Mouse (Mus musculus) testis, postnatal 14 days (tissue): ENCODE results near the gene Spata18.

Experiments
- DNase-seq: peaks from one replicate; pipeline ENCODE4 v3.0.0; 2021; ENCODE audit warnings: low spot score

Gene Spata18

GRCm38 (mm10) chr5:73666695-73667094 is 15.5 kb downstream of the Spata18 start:
- DNase-seq = no peak

GRCm38 (mm10) chr5:73667877-73668276 is 16.7 kb downstream of the Spata18 start:
- DNase-seq = no peak

GRCm38 (mm10) chr5:73669386-73669785 is 18.2 kb downstream of the Spata18 start:
- DNase-seq = no peak

- no peak for DNase-seq
Measured at GRCm38 (mm10) chr5:73675604-73676003, 24.4 kb downstream of the Spata18 start.

GRCm38 (mm10) chr5:73676626-73677025 is 25.4 kb downstream of the Spata18 start:
- no peak for DNase-seq

GRCm38 (mm10) chr5:73683221-73683620 is 32.0 kb downstream of the Spata18 start:
- no peak for DNase-seq

GRCm38 (mm10) chr5:73683706-73684409 is 32.7 kb downstream of the Spata18 start:
- no peak for DNase-seq

GRCm38 (mm10) chr5:73686149-73686548 is 35.0 kb downstream of the Spata18 start:
- DNase-seq = no peak

- no peak for DNase-seq
Measured at GRCm38 (mm10) chr5:73688576-73688975, 37.4 kb downstream of the Spata18 start.

- no peak for DNase-seq
Measured at GRCm38 (mm10) chr5:73690146-73690545, 39.0 kb downstream of the Spata18 start.

- no peak for DNase-seq
Measured at GRCm38 (mm10) chr5:73691723-73692520, 40.7 kb downstream of the Spata18 start.

- DNase-seq = no peak
Measured at GRCm38 (mm10) chr5:73693778-73694177, 42.6 kb downstream of the Spata18 start.

- no peak for DNase-seq
Measured at GRCm38 (mm10) chr5:73694254-73695015, 43.3 kb downstream of the Spata18 start.

- no peak for DNase-seq
Measured at GRCm38 (mm10) chr5:73697700-73698099, 46.5 kb downstream of the Spata18 start.

- DNase-seq = peak; percentile 10
Measured at GRCm38 (mm10) chr5:73701063-73701890, 50.1 kb downstream of the Spata18 start.

- no peak for DNase-seq
Measured at GRCm38 (mm10) chr5:73701946-73702710, 50.9 kb downstream of the Spata18 start.

- no peak for DNase-seq
Measured at GRCm38 (mm10) chr5:73703096-73703495, 51.9 kb downstream of the Spata18 start.

GRCm38 (mm10) chr5:73704263-73704662 is 53.1 kb downstream of the Spata18 start:
- DNase-seq = peak; percentile 46

- no peak for DNase-seq
Measured at GRCm38 (mm10) chr5:73704757-73705156, 53.6 kb downstream of the Spata18 start.

- no peak for DNase-seq
Measured at GRCm38 (mm10) chr5:73705290-73705689, 54.1 kb downstream of the Spata18 start.

- DNase-seq = no peak
Measured at GRCm38 (mm10) chr5:73712852-73713251, 61.7 kb downstream of the Spata18 start.
